Mouse (Mus musculus) neural tube, embryonic 11.5 days (tissue): ENCODE measurements around the gene Sphk1. TPM values are rescaled to one million over a fixed set of nuclear protein-coding genes. Genes with fewer than 3 reads are reported as not detected.
A peak's percentile ranks its signal among the peaks of the same experiment; 100 is the strongest.

Source experiments
- ATAC-seq: fragments of 200-750 bp; cut with Nextera tagmentation; 2 replicates; pipeline ENCODE4 v1.8.0; 2017; ENCODE audit warnings: moderate number of reproducible peaks, mild to moderate bottlenecking, moderate TSS enrichment, moderate library complexity; ENCODE audit not compliant: insufficient read depth, low FRiP score, low TSS enrichment
- DNase-seq: peaks from one replicate; pipeline ENCODE4 v3.0.0-alpha.2; 2015; ENCODE audit warnings: low spot score
- H3K27ac ChIP-seq: fragments of 300-500 bp; sonication (generic); 2 replicates; pipeline ENCODE4 v1.5.1; 2014; ENCODE audit warnings: low read depth, mild to moderate bottlenecking, low read length
- H3K27me3 ChIP-seq: fragments of 300-500 bp; sonication (generic); 2 replicates; pipeline ENCODE4 v1.6.1; 2014; ENCODE audit warnings: mild to moderate bottlenecking, low read length, mixed read lengths; ENCODE audit not compliant: control insufficient read depth, insufficient read depth
- H3K36me3 ChIP-seq: fragments of 300-500 bp; sonication (generic); 2 replicates; pipeline ENCODE4 v1.6.1; 2014; ENCODE audit warnings: mild to moderate bottlenecking, low read length, moderate library complexity, mixed read lengths; ENCODE audit not compliant: control insufficient read depth, insufficient read depth
- H3K4me1 ChIP-seq: fragments of 300-500 bp; sonication (generic); 2 replicates; pipeline ENCODE4 v1.6.1; 2014; ENCODE audit warnings: low read length, mixed read lengths; ENCODE audit not compliant: control insufficient read depth, insufficient read depth
- H3K4me2 ChIP-seq: fragments of 300-500 bp; sonication (generic); 2 replicates; pipeline ENCODE4 v1.6.1; 2014; ENCODE audit warnings: low read depth, mild to moderate bottlenecking, moderate library complexity
- H3K4me3 ChIP-seq: fragments of 300-500 bp; sonication (generic); 2 replicates; pipeline ENCODE4 v1.5.1; 2014; ENCODE audit warnings: low read depth, low read length
- H3K9ac ChIP-seq: fragments of 300-500 bp; sonication (generic); 2 replicates; pipeline ENCODE4 v1.6.1; 2014; ENCODE audit warnings: mild to moderate bottlenecking, low read length
- H3K9me3 ChIP-seq: fragments of 300-500 bp; sonication (generic); 2 replicates; pipeline ENCODE4 v1.6.1; 2016; ENCODE audit warnings: low read length; ENCODE audit not compliant: control insufficient read depth
- WGBS: fragments of 180-500 bp; shearing (Covaris S2); extraction: QIAGEN DNeasy Blood & Tissue Kit; methylation state at CpG from one replicate; pipeline ENCODE4 v1.1.7; 2014; 5-methylcytosine and 5-hydroxymethylcytosine counted together
- polyA plus RNA-seq: library from polyadenylated mRNA; unstranded; fragments of >200 nt; fragmentation: Nextera tagmentation; extraction: Ambion mirVana; gene quantifications from 2 replicates; pipeline ENCODE4 v1.2.1, GENCODE M21; 2014

Sphk1 gene
- polyA plus RNA-seq, 1 experiment from 2014 or later: 9.9 TPM

DNA sequence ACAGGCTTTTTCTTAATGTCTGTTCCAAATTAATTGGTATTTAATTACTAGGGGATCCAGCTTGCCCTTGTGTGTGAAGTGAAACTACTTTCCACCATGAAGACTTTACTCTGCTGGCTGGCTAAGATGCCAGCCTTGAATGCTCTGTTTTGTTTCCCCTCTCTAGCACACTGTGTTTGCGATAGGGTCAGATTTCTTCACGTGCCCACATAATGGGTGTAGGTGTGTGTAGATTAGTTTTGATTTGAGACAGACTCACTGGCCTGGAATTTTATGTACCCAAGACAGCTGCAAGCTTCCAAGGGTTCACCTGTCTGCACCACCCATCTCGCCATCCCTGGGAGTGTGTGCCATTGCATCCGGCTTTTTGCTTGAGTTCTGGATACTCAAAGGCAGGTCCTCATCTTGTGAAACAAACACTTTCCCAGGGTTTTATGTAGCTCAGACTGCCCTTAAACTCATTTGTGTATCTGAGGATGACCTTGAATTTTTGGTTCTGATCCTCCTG lies 17.1 kb upstream of the Sphk1 start:
- WGBS: 83% methylated on average over 4 of the region's 4 CpGs
- Histone ChIP-seq H3K36me3 (no peaks in the 10 kb centered on the region), H3K4me1 (no peaks in the 10 kb centered on the region), H3K27ac (no peak overlapping the region), H3K9me3 (no peaks in the 10 kb centered on the region), H3K9ac (no peak overlapping the region), H3K4me3 (no peak overlapping the region), H3K4me2 (no peak overlapping the region), H3K27me3 (no peaks in the 10 kb centered on the region)
- ATAC-seq: no peak
- DNase-seq: no peak

DNA sequence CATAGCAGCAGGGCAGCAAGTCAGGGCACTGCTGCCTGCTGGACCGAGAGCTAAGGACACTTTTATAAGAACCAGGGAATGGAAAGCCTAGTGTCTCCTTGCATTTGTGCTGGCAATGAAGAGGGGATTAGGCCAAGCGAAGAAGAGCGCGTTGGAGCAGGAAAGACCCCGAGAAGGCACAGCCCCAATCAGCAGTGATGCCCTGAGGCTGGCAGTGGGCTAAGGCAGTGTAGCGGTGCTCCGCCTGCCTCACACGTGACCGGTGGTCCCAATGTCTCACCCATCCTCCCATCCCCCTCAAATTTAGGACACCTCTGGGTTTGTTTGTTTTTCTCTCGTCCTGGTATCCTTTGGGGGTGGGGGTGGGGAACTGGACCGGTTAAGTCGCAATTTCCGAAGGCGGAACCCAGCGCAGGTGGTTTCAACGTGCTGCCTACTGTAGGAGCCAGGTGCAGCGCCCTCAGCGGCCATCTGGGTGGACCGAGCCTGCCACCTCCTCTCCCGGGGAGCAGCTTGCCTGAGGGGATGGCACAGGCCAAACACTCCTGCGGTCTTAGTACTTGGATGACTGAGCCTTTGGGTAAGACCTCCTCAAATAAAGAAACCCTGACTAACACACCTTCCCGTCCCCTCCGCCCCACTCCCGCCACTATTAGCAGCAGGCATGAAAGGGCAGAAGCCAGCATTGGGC lies 15.2 kb upstream of the Sphk1 start:
- no peak overlapping the region for H3K27ac ChIP-seq

DNA sequence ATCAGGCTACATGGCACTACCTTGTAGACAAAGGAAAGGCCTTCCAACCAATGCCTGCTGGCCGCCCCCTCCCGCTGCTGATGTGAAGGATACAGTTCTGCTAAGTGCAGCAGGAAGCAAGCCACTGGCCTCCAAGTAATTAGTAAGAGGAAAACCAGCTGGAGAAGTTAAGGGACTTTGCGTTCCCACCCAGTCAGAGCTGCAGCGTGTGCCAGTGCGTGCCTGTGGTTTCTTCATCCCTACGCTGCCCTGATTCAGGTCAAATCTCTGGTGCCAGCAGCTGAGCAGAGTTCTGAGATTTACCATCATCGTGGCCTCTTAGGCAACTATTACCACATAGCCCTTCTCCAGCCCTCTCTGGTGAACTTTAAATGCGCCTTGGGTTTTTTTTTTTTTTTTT lies 12.2 kb upstream of the Sphk1 start:
- Histone ChIP-seq H3K9me3 (no peaks in the 10 kb centered on the region), H3K27ac (no peak overlapping the region), H3K9ac (no peak overlapping the region), H3K36me3 (no peaks in the 10 kb centered on the region), H3K4me2 (no peak overlapping the region), H3K4me3 (no peak overlapping the region), H3K27me3 (no peaks in the 10 kb centered on the region), H3K4me1 (no peaks in the 10 kb centered on the region)
- WGBS: 81% methylated on average over 8 of the region's 8 CpGs
- DNase-seq (no peak), ATAC-seq (no peak)

More for the DNA sequence above, 15.2 kb upstream of the Sphk1 start:
- ATAC-seq (no peak), DNase-seq (no peak)
- Histone ChIP-seq H3K4me2 (0 out of 2 replicates have a peak overlapping the region, but pooled peaks have one; percentile 4), H3K4me3 (no peak overlapping the region), H3K9ac (no peak overlapping the region), H3K4me1 (no peaks in the 10 kb centered on the region), H3K27me3 (no peaks in the 10 kb centered on the region), H3K36me3 (no peaks in the 10 kb centered on the region), H3K9me3 (no peaks in the 10 kb centered on the region)
- WGBS: 15% methylated on average over 24 of the region's 24 CpGs

DNA sequence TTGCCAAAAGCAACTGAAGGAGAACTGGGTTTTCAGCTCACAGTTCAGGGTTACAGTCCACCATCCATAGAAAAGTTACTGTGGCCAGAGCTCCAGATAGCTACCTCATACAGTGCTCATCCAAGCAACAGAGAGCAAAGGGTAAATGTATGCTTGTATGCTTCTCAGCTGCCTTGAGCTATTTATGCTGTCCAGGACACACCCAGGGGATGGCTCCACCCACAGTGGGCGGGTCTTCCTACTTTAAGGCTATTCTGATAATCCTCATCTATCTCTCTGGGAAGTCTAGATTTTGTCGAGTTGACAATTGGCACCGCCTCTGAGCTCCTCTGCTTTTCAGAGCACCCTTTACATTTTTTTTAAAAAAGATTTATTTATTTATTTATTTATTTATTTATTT lies 9.6 kb upstream of the Sphk1 start:
- no peak overlapping the region for H3K4me3 ChIP-seq
- no peak for DNase-seq

GRCm38 (mm10) chr11:116522046-116522445 lies 8.7 kb upstream of the Sphk1 start:
- ATAC-seq: no peak
- Histone ChIP-seq H3K9ac (no peak overlapping the region), H3K4me2 (no peak overlapping the region), H3K4me1 (no peaks in the 10 kb centered on the region), H3K9me3 (no peaks in the 10 kb centered on the region), H3K27me3 (no peaks in the 10 kb centered on the region), H3K4me3 (no peak overlapping the region), H3K36me3 (no peaks in the 10 kb centered on the region), H3K27ac (no peak overlapping the region)
- WGBS: 83% methylated on average over 3 of the region's 3 CpGs
- DNase-seq: no peak

More for the DNA sequence above, 9.6 kb upstream of the Sphk1 start:
- no peak overlapping the region for H3K27ac ChIP-seq
- no peak overlapping the region for H3K4me2 ChIP-seq
- WGBS: 63% methylated on average over 3 of the region's 3 CpGs
- no peaks in the 10 kb centered on the region for H3K36me3 ChIP-seq
- H3K9me3 ChIP-seq: no peaks in the 10 kb centered on the region
- H3K9ac ChIP-seq: no peak overlapping the region
- no peak for ATAC-seq
- H3K27me3 ChIP-seq: no peaks in the 10 kb centered on the region
- no peaks in the 10 kb centered on the region for H3K4me1 ChIP-seq

GRCm38 (mm10) chr11:116522886-116523698 lies 7.6 kb upstream of the Sphk1 start:
- Histone ChIP-seq H3K4me2 (no peak overlapping the region), H3K27me3 (no peaks in the 10 kb centered on the region), H3K4me1 (no peaks in the 10 kb centered on the region), H3K9me3 (no peaks in the 10 kb centered on the region), H3K9ac (no peak overlapping the region), H3K36me3 (no peaks in the 10 kb centered on the region), H3K4me3 (no peak overlapping the region), H3K27ac (no peak overlapping the region)
- WGBS: 65% methylated on average over 16 of the region's 16 CpGs
- ATAC-seq: no peak
- DNase-seq: no peak

DNA sequence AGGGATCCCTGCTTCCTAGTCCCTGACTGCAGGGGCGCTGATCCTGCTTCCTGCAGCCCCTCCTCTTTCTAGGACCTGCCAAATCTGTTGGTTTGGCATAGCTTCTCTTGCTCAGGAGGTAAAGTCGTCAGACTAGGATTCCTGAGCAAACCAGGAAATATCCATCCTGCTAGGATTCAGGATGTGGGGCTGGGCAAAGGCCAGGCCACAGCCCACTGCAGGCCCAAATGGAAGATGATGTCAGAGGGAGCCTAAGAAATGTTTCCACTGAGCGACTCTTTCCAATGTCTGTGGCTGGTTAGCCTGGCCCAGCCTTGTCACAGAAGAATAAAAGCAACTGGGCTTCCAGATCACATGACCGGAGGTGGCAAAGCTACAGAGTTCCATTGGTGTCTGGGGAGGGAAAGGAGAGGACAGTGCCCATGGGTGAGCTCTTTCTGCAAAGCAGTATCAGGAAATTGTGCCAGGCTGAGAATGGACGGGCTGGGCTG lies 7.0 kb upstream of the Sphk1 start:
- no peaks in the 10 kb centered on the region for H3K36me3 ChIP-seq
- H3K9ac ChIP-seq: no peak overlapping the region
- WGBS: 52% methylated on average over 5 of the region's 5 CpGs
- no peaks in the 10 kb centered on the region for H3K4me1 ChIP-seq
- H3K9me3 ChIP-seq: no peaks in the 10 kb centered on the region
- no peak for ATAC-seq
- H3K27me3 ChIP-seq: no peaks in the 10 kb centered on the region
- H3K4me2 ChIP-seq: no peak overlapping the region
- DNase-seq: no peak
- no peak overlapping the region for H3K27ac ChIP-seq
- H3K4me3 ChIP-seq: no peak overlapping the region

GRCm38 (mm10) chr11:116528636-116529320 lies 1.9 kb upstream of the Sphk1 start:
- ATAC-seq (no peak), DNase-seq (no peak)
- Histone ChIP-seq H3K9ac (no peak overlapping the region), H3K4me1 (peaks cover 29% of the 10 kb centered on the region), H3K36me3 (no peaks in the 10 kb centered on the region; the same call in 1 of the 2 replicates), H3K4me3 (no peak overlapping the region), H3K9me3 (no peaks in the 10 kb centered on the region), H3K27ac (no peak overlapping the region), H3K4me2 (no peak overlapping the region), H3K27me3 (peaks cover 38% of the 10 kb centered on the region)
- 80% methylated on average over 8 of the region's 8 CpGs for WGBS
